Mouse (Mus musculus): Measurements from ENCODE around the gene Cfap100. TPM values are rescaled to one million over a fixed set of nuclear protein-coding genes. Genes with fewer than 3 reads are reported as not detected.

The Cfap100 gene
- polyA plus RNA-seq, 1 experiment from 2014 or later, result 8.4 TPM

- no peaks in the 10 kb centered on the region for H3K36me3 ChIP-seq (ENCODE audit: control insufficient read depth, insufficient read depth, low read length)
- peak overlapping the region; percentile 74 for H3K4me3 ChIP-seq (ENCODE audit: low read depth, low read length)
- ATAC-seq, result peak; percentile 79
- peaks cover 10% of the 10 kb centered on the region for H3K4me1 ChIP-seq (ENCODE audit: control insufficient read depth, insufficient read depth, low read length)
- H3K9ac ChIP-seq (ENCODE audit: low read depth, low read length), result peak overlapping the region; percentile 70
- no peaks in the 10 kb centered on the region for H3K9me3 ChIP-seq (replicated peaks; ENCODE audit: control insufficient read depth, low read length, poor library complexity, severe bottlenecking)
- H3K27me3 ChIP-seq (ENCODE audit: control insufficient read depth, insufficient read depth, low read depth, low read length), result peaks cover 9% of the 10 kb centered on the region; the same call in 1 of the 2 replicates
- under 1% methylated on average over 31 of the region's 31 CpGs for WGBS
- peak overlapping the region; percentile 70 for H3K27ac ChIP-seq (ENCODE audit: low read length)
- peak overlapping the region; percentile 97 for H3K4me2 ChIP-seq (ENCODE audit: low read length)
Measured at GRCm38 (mm10) chr6:90463228-90463862, 34.7 kb upstream of the Cfap100 start.

DNA sequence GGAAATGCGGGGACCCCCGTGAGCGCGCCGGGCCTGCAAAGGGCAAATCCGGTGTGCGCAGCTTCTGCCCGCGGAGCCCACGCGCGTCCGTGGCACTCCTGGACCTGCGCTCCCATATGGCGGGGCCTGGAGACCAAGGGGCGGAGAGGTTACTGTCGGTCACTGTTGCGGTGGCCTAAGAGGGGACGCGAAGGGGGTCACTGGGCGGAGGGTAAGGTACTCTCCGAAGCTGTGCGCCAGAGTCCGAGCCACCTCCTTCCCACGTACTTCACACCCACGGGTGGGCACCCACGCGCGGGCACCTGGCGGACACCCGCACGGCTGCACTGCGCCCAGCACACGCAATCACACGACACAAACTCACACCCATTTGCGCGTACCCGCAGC, 34.2 kb upstream of the Cfap100 start:
- H3K4me2 ChIP-seq (ENCODE audit: low read length), result peak overlapping the region; percentile 97
- peaks cover 10% of the 10 kb centered on the region for H3K4me1 ChIP-seq (ENCODE audit: control insufficient read depth, insufficient read depth, low read length)
- no peaks in the 10 kb centered on the region for H3K9me3 ChIP-seq (replicated peaks; ENCODE audit: control insufficient read depth, low read length, poor library complexity, severe bottlenecking)
- peak overlapping the region; percentile 70 for H3K27ac ChIP-seq (ENCODE audit: low read length)
- H3K4me3 ChIP-seq (ENCODE audit: low read depth, low read length), result peak overlapping the region; percentile 74
- WGBS, result 0% methylated on average over 38 of the region's 38 CpGs
- H3K27me3 ChIP-seq (ENCODE audit: control insufficient read depth, insufficient read depth, low read depth, low read length), result peaks cover 9% of the 10 kb centered on the region; the same call in 1 of the 2 replicates
- peak; percentile 53; the same call in 1 of the 2 replicates for ATAC-seq
- H3K9ac ChIP-seq (ENCODE audit: low read depth, low read length), result peak overlapping the region; percentile 70
- no peaks in the 10 kb centered on the region for H3K36me3 ChIP-seq (ENCODE audit: control insufficient read depth, insufficient read depth, low read length)

DNA sequence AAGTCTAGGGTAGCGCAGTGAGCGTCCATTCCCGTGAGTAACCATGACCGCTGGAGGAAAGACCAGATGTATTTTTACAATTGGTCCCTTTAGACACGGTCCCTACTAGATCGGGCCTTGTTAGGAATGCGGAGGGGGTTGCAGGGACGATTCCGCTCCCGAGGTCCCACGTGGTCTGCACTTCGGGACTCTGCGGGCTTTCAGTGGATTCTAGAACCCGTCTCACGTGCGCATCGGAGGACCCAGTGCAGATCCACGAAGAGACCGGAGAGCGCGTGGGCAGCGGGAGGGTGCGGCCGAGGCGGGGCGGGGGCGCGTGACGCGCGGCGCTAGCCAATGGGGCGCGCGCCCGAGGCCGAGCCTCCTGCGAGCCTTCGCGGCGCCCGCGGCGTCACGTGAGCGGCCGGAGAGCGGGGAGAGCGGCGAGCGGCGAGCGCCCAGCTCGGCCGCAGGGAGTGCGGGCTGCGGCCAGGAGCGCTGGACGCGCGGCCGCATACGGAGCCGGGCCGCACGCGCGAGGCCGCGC, 33.6 kb upstream of the Cfap100 start, which contains the start of gene Klf15:
Klf15 (plus strand) TSS at position 396 of the 526 bp plus-strand sequence.
- peak within 1 kb of the TSS; percentile 97 for H3K4me2 ChIP-seq (ENCODE audit: low read length)
- no peaks in the 10 kb centered on the region for H3K9me3 ChIP-seq (replicated peaks; ENCODE audit: control insufficient read depth, low read length, poor library complexity, severe bottlenecking)
- ATAC-seq, result peak; percentile 75
- H3K4me3 ChIP-seq (ENCODE audit: low read depth, low read length), result peak within 1 kb of the TSS; percentile 74
- peak within 1 kb of the TSS; percentile 70 for H3K27ac ChIP-seq (ENCODE audit: low read length)
- WGBS, result under 1% methylated on average over 70 of the region's 70 CpGs
- H3K36me3 ChIP-seq (ENCODE audit: control insufficient read depth, insufficient read depth, low read length), result no peaks in the 10 kb centered on the region
- peak within 1 kb of the TSS; percentile 70 for H3K9ac ChIP-seq (ENCODE audit: low read depth, low read length)
- H3K27me3 ChIP-seq (ENCODE audit: control insufficient read depth, insufficient read depth, low read depth, low read length), result peaks cover 9% of the 10 kb centered on the region; the same call in 1 of the 2 replicates
- peaks cover 10% of the 10 kb centered on the region for H3K4me1 ChIP-seq (ENCODE audit: control insufficient read depth, insufficient read depth, low read length)

- peak; percentile 6; the same call in 1 of the 2 replicates for ATAC-seq
- H3K27me3 ChIP-seq (ENCODE audit: control insufficient read depth, insufficient read depth, low read depth, low read length), result peaks cover 9% of the 10 kb centered on the region; the same call in 1 of the 2 replicates
- no peak overlapping the region for H3K27ac ChIP-seq (ENCODE audit: low read length)
- peak overlapping the region; percentile 74 for H3K4me3 ChIP-seq (ENCODE audit: low read depth, low read length)
- no peaks in the 10 kb centered on the region for H3K9me3 ChIP-seq (replicated peaks; ENCODE audit: control insufficient read depth, low read length, poor library complexity, severe bottlenecking)
- H3K36me3 ChIP-seq (ENCODE audit: control insufficient read depth, insufficient read depth, low read length), result no peaks in the 10 kb centered on the region
- H3K4me2 ChIP-seq (ENCODE audit: low read length), result peak overlapping the region; percentile 97
- peak overlapping the region; percentile 70 for H3K9ac ChIP-seq (ENCODE audit: low read depth, low read length)
- H3K4me1 ChIP-seq (ENCODE audit: control insufficient read depth, insufficient read depth, low read length), result peaks cover 10% of the 10 kb centered on the region
- WGBS, result 16% methylated on average over 12 of the region's 12 CpGs
Measured at GRCm38 (mm10) chr6:90461771-90462170, 33.2 kb upstream of the Cfap100 start.

DNA sequence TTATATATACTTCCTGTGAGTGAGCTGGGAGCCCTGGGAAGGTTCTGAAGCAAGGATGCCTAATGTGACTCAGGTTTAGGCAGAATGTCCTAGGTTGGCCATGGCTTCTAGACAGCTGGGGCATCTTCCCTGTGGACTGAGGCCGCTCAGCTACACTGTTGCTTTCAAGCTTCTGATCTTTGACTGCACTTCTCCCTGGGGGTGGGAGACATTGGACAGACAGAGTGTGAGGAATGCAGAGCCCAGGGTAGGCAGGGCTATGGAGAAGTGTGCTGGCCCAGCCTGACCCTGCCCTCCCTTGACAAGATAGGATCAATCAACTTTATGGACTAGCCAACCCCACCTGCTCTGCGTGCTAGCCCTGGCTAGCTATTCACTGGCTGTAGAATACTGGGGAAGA, 32.6 kb upstream of the Cfap100 start:
- peaks cover 10% of the 10 kb centered on the region for H3K4me1 ChIP-seq (ENCODE audit: control insufficient read depth, insufficient read depth, low read length)
- no peak for ATAC-seq
- H3K4me3 ChIP-seq (ENCODE audit: low read depth, low read length), result no peak overlapping the region
- peaks cover 9% of the 10 kb centered on the region; the same call in 1 of the 2 replicates for H3K27me3 ChIP-seq (ENCODE audit: control insufficient read depth, insufficient read depth, low read depth, low read length)
- H3K36me3 ChIP-seq (ENCODE audit: control insufficient read depth, insufficient read depth, low read length), result no peaks in the 10 kb centered on the region
- H3K9ac ChIP-seq (ENCODE audit: low read depth, low read length), result no peak overlapping the region
- H3K27ac ChIP-seq (ENCODE audit: low read length), result no peak overlapping the region
- no peak overlapping the region for H3K4me2 ChIP-seq (ENCODE audit: low read length)
- WGBS, result 75% methylated on average over 2 of the region's 2 CpGs
- no peaks in the 10 kb centered on the region for H3K9me3 ChIP-seq (replicated peaks; ENCODE audit: control insufficient read depth, low read length, poor library complexity, severe bottlenecking)

- no peaks in the 10 kb centered on the region for H3K36me3 ChIP-seq (ENCODE audit: control insufficient read depth, insufficient read depth, low read length)
- no peak overlapping the region for H3K27ac ChIP-seq (ENCODE audit: low read length)
- H3K9ac ChIP-seq (ENCODE audit: low read depth, low read length), result no peak overlapping the region
- peaks cover 4% of the 10 kb centered on the region; the same call in 1 of the 2 replicates for H3K4me1 ChIP-seq (ENCODE audit: control insufficient read depth, insufficient read depth, low read length)
- ATAC-seq, result no peak
- no peak overlapping the region for H3K4me3 ChIP-seq (ENCODE audit: low read depth, low read length)
- WGBS, result 84% methylated on average over 2 of the region's 2 CpGs
- no peaks in the 10 kb centered on the region for H3K9me3 ChIP-seq (replicated peaks; ENCODE audit: control insufficient read depth, low read length, poor library complexity, severe bottlenecking)
- H3K4me2 ChIP-seq (ENCODE audit: low read length), result no peak overlapping the region
- peaks cover 9% of the 10 kb centered on the region; the same call in 1 of the 2 replicates for H3K27me3 ChIP-seq (ENCODE audit: control insufficient read depth, insufficient read depth, low read depth, low read length)
Measured at GRCm38 (mm10) chr6:90457421-90457820, 28.8 kb upstream of the Cfap100 start.

- no peaks in the 10 kb centered on the region for H3K27me3 ChIP-seq (ENCODE audit: control insufficient read depth, insufficient read depth, low read depth, low read length)
- no peaks in the 10 kb centered on the region for H3K9me3 ChIP-seq (replicated peaks; ENCODE audit: control insufficient read depth, low read length, poor library complexity, severe bottlenecking)
- no peak overlapping the region for H3K9ac ChIP-seq (ENCODE audit: low read depth, low read length)
- no peaks in the 10 kb centered on the region for H3K4me1 ChIP-seq (ENCODE audit: control insufficient read depth, insufficient read depth, low read length)
- H3K27ac ChIP-seq (ENCODE audit: low read length), result no peak overlapping the region
- 83% methylated on average over 5 of the region's 5 CpGs for WGBS
- H3K4me3 ChIP-seq (ENCODE audit: low read depth, low read length), result no peak overlapping the region
- ATAC-seq, result no peak
- H3K4me2 ChIP-seq (ENCODE audit: low read length), result no peak overlapping the region
- no peaks in the 10 kb centered on the region for H3K36me3 ChIP-seq (ENCODE audit: control insufficient read depth, insufficient read depth, low read length)
Measured at GRCm38 (mm10) chr6:90453751-90454150, 25.2 kb upstream of the Cfap100 start.

GRCm38 (mm10) chr6:90452603-90453002, 24.0 kb upstream of the Cfap100 start:
- H3K27me3 ChIP-seq (ENCODE audit: control insufficient read depth, insufficient read depth, low read depth, low read length), result no peaks in the 10 kb centered on the region
- H3K9me3 ChIP-seq (replicated peaks; ENCODE audit: control insufficient read depth, low read length, poor library complexity, severe bottlenecking), result no peaks in the 10 kb centered on the region
- H3K36me3 ChIP-seq (ENCODE audit: control insufficient read depth, insufficient read depth, low read length), result no peaks in the 10 kb centered on the region
- H3K4me2 ChIP-seq (ENCODE audit: low read length), result no peak overlapping the region
- H3K9ac ChIP-seq (ENCODE audit: low read depth, low read length), result no peak overlapping the region
- H3K27ac ChIP-seq (ENCODE audit: low read length), result no peak overlapping the region
- ATAC-seq, result no peak
- no peaks in the 10 kb centered on the region for H3K4me1 ChIP-seq (ENCODE audit: control insufficient read depth, insufficient read depth, low read length)
- H3K4me3 ChIP-seq (ENCODE audit: low read depth, low read length), result no peak overlapping the region

DNA sequence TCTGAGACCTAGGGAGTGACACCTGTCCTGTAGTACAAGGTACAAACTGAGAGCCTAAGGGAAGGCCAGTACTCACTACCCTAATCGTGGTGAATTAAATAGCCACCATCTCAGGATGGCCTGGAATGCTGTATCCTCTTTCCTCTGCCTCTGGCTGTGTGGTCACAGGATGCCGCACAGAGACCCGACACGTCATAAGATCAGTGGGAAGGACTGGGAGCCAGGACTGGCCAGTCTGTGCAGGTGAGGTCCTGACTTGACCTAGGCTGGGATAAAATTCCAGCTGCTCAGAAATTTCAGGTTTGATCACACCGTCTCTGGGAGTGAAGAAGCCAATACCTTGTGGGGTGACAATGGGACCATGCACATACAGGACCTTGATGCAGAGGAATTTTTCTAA, 22.9 kb upstream of the Cfap100 start:
- 91% methylated on average over 5 of the region's 5 CpGs for WGBS
- Histone ChIP-seq H3K9ac (ENCODE audit: low read depth, low read length) (no peak overlapping the region), H3K9me3 (replicated peaks; ENCODE audit: control insufficient read depth, low read length, poor library complexity, severe bottlenecking) (no peaks in the 10 kb centered on the region), H3K27me3 (ENCODE audit: control insufficient read depth, insufficient read depth, low read depth, low read length) (no peaks in the 10 kb centered on the region), H3K36me3 (ENCODE audit: control insufficient read depth, insufficient read depth, low read length) (no peaks in the 10 kb centered on the region), H3K4me2 (ENCODE audit: low read length) (no peak overlapping the region), H3K4me3 (ENCODE audit: low read depth, low read length) (no peak overlapping the region), H3K4me1 (ENCODE audit: control insufficient read depth, insufficient read depth, low read length) (no peaks in the 10 kb centered on the region), H3K27ac (ENCODE audit: low read length) (no peak overlapping the region)
- ATAC-seq, result no peak

Measured in midbrain, embryonic 16.5 days (tissue).